Mouse (Mus musculus): ENCODE measurements at regions not wholly inside any gene's neighbourhood (a gene's known extent, or its start where the extent isn't known, plus 50 kb on each side); places are given as distances from the start of the nearest gene placed in this dataset.

GRCm38 (mm10) chr2:80794148-80794507 lies 177.1 kb downstream of the Nup35 start:
- no peak for ATAC-seq (ENCODE audit: low FRiP score)

GRCm38 (mm10) chr2:80819268-80819667 lies 202.2 kb downstream of the Nup35 start:
- Histone ChIP-seq H3K4me2 (replicated peaks) (no peak overlapping the region), H3K9me3 (ENCODE audit: control insufficient read depth, low read length) (no peaks in the 10 kb centered on the region), H3K4me3 (replicated peaks; ENCODE audit: low read length) (no peak overlapping the region), H3K4me1 (replicated peaks; ENCODE audit: control insufficient read depth, insufficient read depth, low read length) (no peaks in the 10 kb centered on the region), H3K9ac (no peak overlapping the region), H3K27ac (no peak overlapping the region), H3K27me3 (ENCODE audit: control insufficient read depth, insufficient read depth, low read length) (no peaks in the 10 kb centered on the region), H3K36me3 (replicated peaks; ENCODE audit: control insufficient read depth, insufficient read depth) (no peaks in the 10 kb centered on the region)
- 67% methylated on average over 2 of the region's 2 CpGs for whole genome bisulfite sequencing
- DNase-seq (ENCODE audit: low spot score), result no peak
- no peak for ATAC-seq (ENCODE audit: low FRiP score)

More at GRCm38 (mm10) chr2:80794148-80794507, 177.1 kb downstream of the Nup35 start:
- Histone ChIP-seq H3K9ac (no peak overlapping the region), H3K27ac (no peak overlapping the region), H3K9me3 (ENCODE audit: control insufficient read depth, low read length) (no peaks in the 10 kb centered on the region), H3K4me1 (replicated peaks; ENCODE audit: control insufficient read depth, insufficient read depth, low read length) (no peaks in the 10 kb centered on the region), H3K36me3 (replicated peaks; ENCODE audit: control insufficient read depth, insufficient read depth) (no peaks in the 10 kb centered on the region), H3K27me3 (ENCODE audit: control insufficient read depth, insufficient read depth, low read length) (no peaks in the 10 kb centered on the region), H3K4me3 (replicated peaks; ENCODE audit: low read length) (no peak overlapping the region), H3K4me2 (replicated peaks) (no peak overlapping the region)
- WGBS, result 58% methylated on average over 7 of the region's 7 CpGs
- no peak for DNase-seq (ENCODE audit: low spot score)

GRCm38 (mm10) chr2:80851056-80851455 lies 234.0 kb downstream of the Nup35 start:
- Histone ChIP-seq H3K27ac (no peak overlapping the region), H3K9me3 (ENCODE audit: control insufficient read depth, low read length) (no peaks in the 10 kb centered on the region), H3K4me1 (replicated peaks; ENCODE audit: control insufficient read depth, insufficient read depth, low read length) (no peaks in the 10 kb centered on the region), H3K4me3 (replicated peaks; ENCODE audit: low read length) (no peak overlapping the region), H3K27me3 (ENCODE audit: control insufficient read depth, insufficient read depth, low read length) (no peaks in the 10 kb centered on the region), H3K9ac (no peak overlapping the region), H3K36me3 (replicated peaks; ENCODE audit: control insufficient read depth, insufficient read depth) (no peaks in the 10 kb centered on the region), H3K4me2 (replicated peaks) (no peak overlapping the region)
- ATAC-seq (ENCODE audit: low FRiP score) (0 out of 2 replicates have a peak, but pooled peaks have one; percentile 37), DNase-seq (ENCODE audit: low spot score) (peak; percentile 26)
- WGBS, result 37% methylated on average over 1 of the region's 1 CpGs

- no peak overlapping the region for H3K4me3 ChIP-seq (replicated peaks; ENCODE audit: low read length)
- H3K4me2 ChIP-seq (replicated peaks), result no peak overlapping the region
- no peaks in the 10 kb centered on the region for H3K4me1 ChIP-seq (replicated peaks; ENCODE audit: control insufficient read depth, insufficient read depth, low read length)
- H3K27ac ChIP-seq, result no peak overlapping the region
- no peaks in the 10 kb centered on the region for H3K9me3 ChIP-seq (ENCODE audit: control insufficient read depth, low read length)
- no peaks in the 10 kb centered on the region for H3K27me3 ChIP-seq (ENCODE audit: control insufficient read depth, insufficient read depth, low read length)
- ATAC-seq (ENCODE audit: low FRiP score), result no peak
- no peak for DNase-seq (ENCODE audit: low spot score)
- no peaks in the 10 kb centered on the region for H3K36me3 ChIP-seq (replicated peaks; ENCODE audit: control insufficient read depth, insufficient read depth)
- no peak overlapping the region for H3K9ac ChIP-seq
- 85% methylated on average over 4 of the region's 4 CpGs for WGBS
Observed at GRCm38 (mm10) chr2:80855214-80855613, 238.2 kb downstream of the Nup35 start.

- no peak overlapping the region for H3K27ac ChIP-seq
- no peaks in the 10 kb centered on the region for H3K36me3 ChIP-seq (replicated peaks; ENCODE audit: control insufficient read depth, insufficient read depth)
- ATAC-seq (ENCODE audit: low FRiP score) (no peak), DNase-seq (ENCODE audit: low spot score) (no peak)
- no peak overlapping the region for H3K4me2 ChIP-seq (replicated peaks)
- H3K27me3 ChIP-seq (ENCODE audit: control insufficient read depth, insufficient read depth, low read length), result no peaks in the 10 kb centered on the region
- no peak overlapping the region for H3K9ac ChIP-seq
- WGBS, result 71% methylated on average over 8 of the region's 9 CpGs
- H3K4me3 ChIP-seq (replicated peaks; ENCODE audit: low read length), result no peak overlapping the region
- H3K4me1 ChIP-seq (replicated peaks; ENCODE audit: control insufficient read depth, insufficient read depth, low read length), result no peaks in the 10 kb centered on the region
- H3K9me3 ChIP-seq (ENCODE audit: control insufficient read depth, low read length), result no peaks in the 10 kb centered on the region
Observed at GRCm38 (mm10) chr2:80870046-80870445, 253.0 kb downstream of the Nup35 start.

- Histone ChIP-seq H3K36me3 (replicated peaks; ENCODE audit: control insufficient read depth, insufficient read depth) (no peaks in the 10 kb centered on the region), H3K4me2 (replicated peaks) (no peak overlapping the region), H3K9ac (no peak overlapping the region), H3K27me3 (ENCODE audit: control insufficient read depth, insufficient read depth, low read length) (no peaks in the 10 kb centered on the region), H3K4me1 (replicated peaks; ENCODE audit: control insufficient read depth, insufficient read depth, low read length) (no peaks in the 10 kb centered on the region), H3K27ac (no peak overlapping the region), H3K4me3 (replicated peaks; ENCODE audit: low read length) (no peak overlapping the region), H3K9me3 (ENCODE audit: control insufficient read depth, low read length) (no peaks in the 10 kb centered on the region)
- ATAC-seq (ENCODE audit: low FRiP score) (no peak), DNase-seq (ENCODE audit: low spot score) (no peak)
- 79% methylated on average over 6 of the region's 6 CpGs for WGBS
Observed at GRCm38 (mm10) chr2:80870458-80870857, 253.4 kb downstream of the Nup35 start.

GRCm38 (mm10) chr2:80871356-80871755 lies 254.3 kb downstream of the Nup35 start:
- Histone ChIP-seq H3K4me3 (replicated peaks; ENCODE audit: low read length) (no peak overlapping the region), H3K4me2 (replicated peaks) (no peak overlapping the region), H3K36me3 (replicated peaks; ENCODE audit: control insufficient read depth, insufficient read depth) (no peaks in the 10 kb centered on the region), H3K27ac (no peak overlapping the region), H3K9ac (no peak overlapping the region), H3K27me3 (ENCODE audit: control insufficient read depth, insufficient read depth, low read length) (no peaks in the 10 kb centered on the region), H3K9me3 (ENCODE audit: control insufficient read depth, low read length) (no peaks in the 10 kb centered on the region), H3K4me1 (replicated peaks; ENCODE audit: control insufficient read depth, insufficient read depth, low read length) (no peaks in the 10 kb centered on the region)
- 92% methylated on average over 6 of the region's 6 CpGs for WGBS
- DNase-seq (ENCODE audit: low spot score) (no peak), ATAC-seq (ENCODE audit: low FRiP score) (no peak)

GRCm38 (mm10) chr2:80878437-80878836 lies 261.4 kb downstream of the Nup35 start:
- no peak overlapping the region for H3K9ac ChIP-seq
- DNase-seq (ENCODE audit: low spot score), result no peak
- no peaks in the 10 kb centered on the region for H3K27me3 ChIP-seq (ENCODE audit: control insufficient read depth, insufficient read depth, low read length)
- H3K4me3 ChIP-seq (replicated peaks; ENCODE audit: low read length), result no peak overlapping the region
- WGBS, result 98% methylated on average over 2 of the region's 2 CpGs
- H3K36me3 ChIP-seq (replicated peaks; ENCODE audit: control insufficient read depth, insufficient read depth), result no peaks in the 10 kb centered on the region
- no peak for ATAC-seq (ENCODE audit: low FRiP score)
- no peaks in the 10 kb centered on the region for H3K4me1 ChIP-seq (replicated peaks; ENCODE audit: control insufficient read depth, insufficient read depth, low read length)
- no peaks in the 10 kb centered on the region for H3K9me3 ChIP-seq (ENCODE audit: control insufficient read depth, low read length)
- H3K27ac ChIP-seq, result no peak overlapping the region
- H3K4me2 ChIP-seq (replicated peaks), result no peak overlapping the region

GRCm38 (mm10) chr2:80884231-80884630 lies 267.2 kb downstream of the Nup35 start:
- no peak overlapping the region for H3K9ac ChIP-seq
- ATAC-seq (ENCODE audit: low FRiP score) (no peak), DNase-seq (ENCODE audit: low spot score) (no peak)
- H3K27me3 ChIP-seq (ENCODE audit: control insufficient read depth, insufficient read depth, low read length), result no peaks in the 10 kb centered on the region
- 90% methylated on average over 5 of the region's 5 CpGs for WGBS
- H3K4me1 ChIP-seq (replicated peaks; ENCODE audit: control insufficient read depth, insufficient read depth, low read length), result no peaks in the 10 kb centered on the region
- H3K27ac ChIP-seq, result no peak overlapping the region
- H3K36me3 ChIP-seq (replicated peaks; ENCODE audit: control insufficient read depth, insufficient read depth), result no peaks in the 10 kb centered on the region
- H3K4me2 ChIP-seq (replicated peaks), result no peak overlapping the region
- H3K9me3 ChIP-seq (ENCODE audit: control insufficient read depth, low read length), result no peaks in the 10 kb centered on the region
- no peak overlapping the region for H3K4me3 ChIP-seq (replicated peaks; ENCODE audit: low read length)

- Histone ChIP-seq H3K9ac (no peak overlapping the region), H3K27ac (no peak overlapping the region), H3K27me3 (ENCODE audit: control insufficient read depth, insufficient read depth, low read length) (no peaks in the 10 kb centered on the region), H3K4me2 (replicated peaks) (no peak overlapping the region), H3K36me3 (replicated peaks; ENCODE audit: control insufficient read depth, insufficient read depth) (no peaks in the 10 kb centered on the region), H3K9me3 (ENCODE audit: control insufficient read depth, low read length) (no peaks in the 10 kb centered on the region), H3K4me1 (replicated peaks; ENCODE audit: control insufficient read depth, insufficient read depth, low read length) (no peaks in the 10 kb centered on the region), H3K4me3 (replicated peaks; ENCODE audit: low read length) (no peak overlapping the region)
- ATAC-seq (ENCODE audit: low FRiP score), result no peak
- DNase-seq (ENCODE audit: low spot score), result peak; percentile 18
- WGBS, result 25% methylated on average over 3 of the region's 3 CpGs
Observed at GRCm38 (mm10) chr2:80902050-80902449, 285.0 kb downstream of the Nup35 start.
